Mouse (Mus musculus): ENCODE data around the gene Ly6g6d.

- TF ChIP-seq CTCF (IDR thresholded peaks at IDR 0.05; ENCODE audit: insufficient read depth, low read depth, low read length) (no peak), POLR2A (IDR thresholded peaks at IDR 0.05; ENCODE audit: insufficient read depth, low read depth, low read length) (no peak)
These were observed 42.9 kb upstream of the Ly6g6d start for GRCm38 (mm10) chr17:35120745-35121142.

All from olfactory bulb, adult 2 months (tissue).